Mouse (Mus musculus) spleen, postnatal 36 days (tissue): ENCODE measurements around the gene Foxa2.

Source experiments
- DNase-seq, 2 experiments: peaks; one replicate each; pipeline ENCODE4 v3.0.0; 2022; ENCODE audit warnings: low spot score in 2 of 2, mixed read lengths in 1 of 2

Gene Foxa2

DNA sequence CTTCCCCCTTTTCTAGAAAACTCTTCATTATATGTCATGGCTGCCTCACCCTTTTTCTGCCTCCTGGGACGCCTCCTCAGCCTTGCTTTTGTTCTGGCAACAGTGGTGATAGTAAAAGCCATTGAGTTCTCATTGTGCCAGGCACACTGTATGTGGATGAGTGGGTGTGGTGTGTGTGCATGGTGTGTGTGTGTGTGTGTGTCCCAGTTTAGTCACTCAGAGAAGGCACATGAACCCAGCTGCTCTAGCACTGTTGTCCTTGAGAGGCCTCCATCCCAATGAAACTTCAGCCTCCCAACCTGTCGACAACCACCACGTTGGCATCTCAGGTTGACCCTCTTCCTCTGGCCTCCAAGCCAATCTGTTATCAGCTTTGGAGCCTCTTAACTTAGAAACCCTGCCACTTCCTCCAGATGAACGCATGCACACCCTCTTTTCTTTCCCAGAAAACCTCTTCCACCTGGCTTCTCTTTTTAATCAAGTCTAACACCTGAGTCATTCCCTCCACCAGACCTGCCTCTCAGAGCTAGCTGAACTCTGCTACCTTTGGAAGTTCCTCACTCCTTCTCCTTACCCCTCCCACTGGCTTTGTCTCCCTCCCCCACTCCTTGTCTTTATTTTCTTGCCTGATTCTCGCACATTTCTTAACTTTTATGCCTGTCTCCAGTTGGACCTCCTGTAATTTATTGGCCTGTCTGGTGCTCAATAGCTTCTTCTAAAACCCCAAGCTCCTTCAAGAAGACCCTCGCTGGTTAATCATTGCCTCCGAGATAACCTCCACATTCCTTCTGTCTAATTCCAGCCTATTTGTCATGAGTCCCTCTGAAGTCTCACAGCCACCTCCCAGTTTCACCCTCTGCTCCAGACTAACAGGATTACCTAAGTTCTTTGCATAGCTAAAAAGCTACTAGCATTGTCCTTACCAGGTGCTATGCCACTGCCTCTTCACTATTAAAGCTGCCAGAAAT, 41.9 kb downstream of the Foxa2 start:
- no peak for DNase-seq

DNA sequence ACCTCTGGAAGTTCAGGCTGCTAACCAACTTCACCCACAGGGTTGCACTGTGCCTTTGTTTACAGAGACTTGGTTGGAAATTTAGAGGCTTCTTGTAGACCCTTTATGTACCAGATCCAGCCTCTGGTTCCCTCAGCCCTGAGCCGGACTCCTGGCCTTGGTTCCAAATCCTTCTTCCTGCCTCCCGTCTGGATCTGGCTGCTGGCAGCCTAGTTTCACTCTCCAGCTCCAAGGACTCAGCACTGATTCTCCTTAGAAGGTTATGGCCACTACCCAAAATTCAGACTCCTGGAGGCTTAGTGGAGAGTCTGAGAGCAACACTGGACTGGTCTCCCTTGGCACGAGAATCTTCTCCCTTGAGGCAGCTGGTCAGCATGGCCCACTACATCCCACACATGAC, 43.3 kb downstream of the Foxa2 start:
- DNase-seq = no peak

DNA sequence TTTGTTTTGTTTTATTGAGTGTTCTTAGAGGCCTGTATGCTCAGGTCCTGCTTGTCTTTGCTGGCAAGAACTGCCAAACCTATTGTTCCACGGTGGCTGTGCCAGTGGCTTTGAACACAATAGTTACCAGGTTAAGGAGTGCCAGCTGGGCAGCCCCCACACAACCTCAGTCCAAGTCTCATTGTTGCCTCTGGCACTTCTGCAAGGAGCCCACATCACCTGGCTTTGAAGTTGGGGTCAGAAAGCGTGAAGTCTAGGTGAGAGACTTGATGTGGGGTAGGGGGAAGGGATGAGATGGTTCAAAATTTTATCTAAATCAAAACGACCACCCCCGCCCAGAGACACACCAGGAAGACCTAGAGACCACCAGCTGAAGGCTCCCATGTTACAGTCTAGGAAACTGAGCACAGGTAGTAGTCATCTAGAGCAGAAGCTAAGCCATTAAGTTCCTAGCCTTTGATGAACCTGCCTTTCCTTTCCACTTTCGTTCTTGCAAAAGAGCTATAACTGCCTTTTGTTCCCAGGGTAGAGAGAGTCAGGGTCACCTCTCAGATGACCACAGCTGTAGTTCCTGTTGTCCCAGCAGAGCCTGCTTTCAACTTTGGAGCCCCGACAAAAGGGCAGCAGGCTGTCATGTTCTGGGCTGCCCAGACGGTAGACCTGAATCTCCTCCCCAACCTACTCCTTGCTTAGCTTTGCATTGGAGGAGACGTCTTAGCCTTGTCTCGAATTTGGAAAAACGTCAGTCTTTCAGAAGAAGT, 48.4 kb downstream of the Foxa2 start:
- no peak for DNase-seq

DNA sequence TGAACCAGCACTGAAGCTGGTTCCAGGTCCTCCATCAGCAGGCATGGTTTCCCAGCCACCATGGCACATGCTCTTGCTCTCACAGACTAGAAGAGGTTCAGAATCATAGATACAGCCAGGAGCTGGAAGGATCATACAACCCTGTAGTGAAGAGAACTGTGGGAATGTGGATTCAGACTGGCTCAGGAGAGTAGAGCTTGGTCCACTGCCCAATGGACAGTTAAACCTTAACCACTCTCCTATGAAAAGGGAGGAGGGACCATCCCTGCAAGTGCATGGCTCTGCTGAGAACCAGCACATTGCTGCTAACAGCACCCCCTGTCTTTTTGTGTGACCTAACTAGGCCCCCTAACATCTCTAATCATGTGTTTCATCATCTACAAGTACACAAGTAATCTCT, 50.0 kb downstream of the Foxa2 start:
- DNase-seq = no peak

DNA sequence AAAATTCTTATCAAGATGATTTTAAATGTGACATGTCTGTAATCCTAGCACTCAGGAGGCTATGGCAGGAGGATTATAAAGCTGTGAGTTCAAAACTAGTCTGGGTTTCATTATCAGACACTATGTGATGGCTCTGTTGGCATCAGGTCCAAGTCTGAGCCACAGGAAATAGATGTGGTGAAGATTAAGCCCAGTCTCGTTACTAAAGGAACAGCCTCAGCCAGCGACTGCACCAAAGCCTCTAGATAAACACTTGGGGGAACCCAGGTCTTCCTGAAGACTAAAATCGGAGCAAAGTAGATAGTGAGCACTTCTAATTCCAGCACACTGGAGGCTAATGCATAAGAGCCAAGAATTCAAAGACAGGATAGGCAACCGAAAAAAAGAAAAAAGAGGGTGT, 52.9 kb downstream of the Foxa2 start:
- no peak for DNase-seq

DNA sequence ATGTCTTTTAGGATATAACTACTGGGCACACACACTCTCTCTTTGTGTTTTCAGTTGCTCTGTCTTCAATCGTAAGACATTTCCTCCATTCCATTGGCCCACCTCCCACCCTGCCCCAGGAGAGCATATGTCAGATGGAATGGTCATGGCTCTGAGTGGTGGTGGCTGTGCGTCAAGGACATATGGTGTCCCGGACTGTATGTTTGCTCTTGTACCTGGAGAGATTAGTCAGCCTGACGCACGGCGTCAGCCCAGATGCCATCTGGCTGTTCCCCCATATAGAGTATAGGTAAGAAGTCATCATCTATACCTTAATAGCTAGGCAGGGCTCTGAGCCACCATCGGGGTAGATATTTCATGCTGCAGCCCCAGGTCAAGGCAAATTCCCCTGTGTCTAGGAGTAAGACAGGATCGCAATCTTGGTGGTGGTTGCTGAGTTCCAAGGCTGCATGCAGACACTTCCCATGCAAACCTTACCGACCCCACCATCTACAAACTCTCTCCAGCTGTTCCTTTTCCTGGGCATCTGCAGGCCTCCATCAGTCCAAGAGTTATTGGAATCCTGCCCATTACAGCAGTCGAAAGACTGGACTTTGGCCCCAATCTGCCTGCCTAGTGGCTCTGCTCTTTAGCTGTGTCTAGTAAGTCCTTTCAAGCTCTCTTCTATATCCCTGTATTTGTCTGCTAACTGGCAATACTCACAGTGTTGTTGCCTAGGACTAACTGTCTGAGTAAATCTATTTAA, 53.7 kb downstream of the Foxa2 start:
- DNase-seq = no peak
